Mouse (Mus musculus): ENCODE data around the gene Fbxl7.

Fbxl7 gene

DNA sequence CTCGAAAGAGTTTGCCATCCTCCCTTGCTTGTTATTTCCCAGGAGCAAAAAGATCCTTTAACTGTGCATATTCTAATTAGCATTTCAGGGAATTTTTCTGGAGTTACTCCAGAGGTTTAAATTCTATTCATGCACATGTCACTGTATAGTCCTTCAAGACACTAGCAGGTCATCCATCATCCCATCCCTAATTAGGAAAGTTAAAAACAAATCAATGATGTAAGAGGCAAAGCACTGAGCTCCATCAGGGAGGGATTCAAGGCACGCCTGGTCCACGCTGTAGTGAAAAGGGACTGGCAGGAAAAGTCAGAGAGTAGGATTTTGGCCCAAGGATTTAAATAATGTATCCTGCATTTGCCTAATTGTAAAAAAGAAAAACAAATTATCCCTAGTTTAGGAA lies 202.3 kb downstream of the Fbxl7 start:
- DNase-seq (ENCODE audit: low spot score) = no peak

DNA sequence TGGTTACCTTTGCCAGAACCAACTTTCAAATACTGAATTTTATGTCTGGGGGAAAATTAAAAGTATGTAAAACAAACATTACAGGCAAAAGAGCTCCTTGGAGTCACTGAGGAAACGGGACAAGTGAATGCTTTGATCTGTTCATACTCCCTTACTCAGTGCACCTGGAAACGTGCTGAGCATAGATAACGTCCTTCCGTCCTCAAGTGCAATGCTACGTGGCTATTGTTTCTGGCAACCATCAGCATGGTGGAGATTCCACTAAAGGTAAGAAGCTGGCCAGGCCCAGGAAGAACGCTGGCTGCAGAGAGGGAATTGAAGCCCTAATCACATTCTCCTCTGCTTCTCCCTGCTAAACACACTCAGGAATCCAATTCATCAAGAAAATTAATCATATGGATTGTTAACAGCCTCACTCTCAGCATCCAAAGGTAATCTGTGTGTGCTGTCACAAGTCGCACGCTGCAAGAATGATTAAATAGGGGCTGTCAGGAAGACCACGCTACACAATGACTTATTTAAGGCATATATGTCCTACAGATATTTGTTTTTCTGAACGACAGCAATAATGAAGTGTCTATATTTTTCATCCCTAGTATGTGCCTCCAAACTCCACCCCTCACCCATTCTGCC lies 206.8 kb downstream of the Fbxl7 start:
- no peak for DNase-seq (ENCODE audit: low spot score)

DNA sequence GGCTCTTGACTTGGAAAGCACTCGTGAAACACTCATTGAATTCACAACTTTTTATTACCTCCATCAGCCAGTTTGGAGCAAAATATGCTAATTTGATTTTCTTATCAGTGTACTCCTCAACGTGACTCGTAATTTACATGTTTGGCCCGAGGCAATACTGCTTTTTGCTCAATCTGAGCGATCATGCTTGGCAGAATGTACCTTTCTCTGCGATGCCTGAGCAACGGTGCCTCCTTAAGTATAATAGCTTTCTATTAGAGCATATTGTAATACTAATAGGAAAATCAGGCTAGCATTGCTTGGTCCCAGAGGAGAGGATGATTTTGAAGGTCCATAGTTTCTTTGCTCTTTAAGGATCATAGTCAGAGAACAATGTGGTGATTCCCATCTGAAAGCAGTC lies 207.7 kb downstream of the Fbxl7 start:
- no peak for DNase-seq (ENCODE audit: low spot score)

DNA sequence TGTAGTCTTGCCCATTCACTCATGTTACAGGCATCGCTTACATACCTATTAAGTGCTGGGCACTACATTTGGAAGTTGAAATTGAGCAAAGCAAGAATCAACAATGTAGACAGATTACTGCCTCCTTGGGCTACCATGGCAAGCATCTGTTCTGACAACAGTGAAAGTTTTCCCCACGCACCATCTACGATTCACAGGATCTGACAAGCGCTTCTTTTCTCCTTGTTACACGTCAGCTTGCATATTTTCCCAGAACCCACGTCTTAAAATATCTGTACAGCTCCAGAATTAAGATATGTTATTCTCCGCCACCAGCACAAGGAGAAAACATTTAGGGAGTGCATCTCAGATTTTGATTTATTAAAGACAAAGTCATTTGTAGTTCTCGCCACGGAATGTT lies 213.1 kb downstream of the Fbxl7 start:
- no peak for DNase-seq (ENCODE audit: low spot score)

DNA sequence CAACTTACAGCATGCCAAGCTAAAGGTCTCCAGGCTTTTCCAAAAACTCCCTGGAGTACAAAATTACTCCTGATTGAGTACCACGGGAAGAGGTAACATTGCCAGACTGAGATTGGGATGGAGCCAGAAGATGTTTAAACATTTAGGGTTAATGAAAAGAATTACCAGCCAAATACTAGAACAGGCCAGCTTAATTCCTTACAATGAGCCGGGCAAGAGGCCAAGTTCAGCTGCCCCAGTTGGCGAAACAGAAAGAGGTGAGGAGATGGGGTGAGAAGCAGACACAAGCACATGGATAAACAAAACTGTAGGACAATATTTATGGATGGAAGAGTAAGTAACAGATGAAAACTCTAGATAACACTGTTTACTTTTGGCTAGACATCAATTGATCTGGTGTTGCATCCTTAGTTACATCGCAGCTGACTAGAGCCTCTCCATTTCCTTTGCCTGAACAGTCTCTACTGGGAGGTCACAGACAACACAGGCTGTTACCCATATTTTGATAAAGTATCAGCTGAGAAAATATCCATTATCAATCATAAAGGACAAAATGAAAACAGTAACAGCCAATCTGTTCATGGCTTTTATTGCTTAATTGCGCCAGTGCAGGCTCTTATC lies 222.0 kb downstream of the Fbxl7 start:
- no peak for DNase-seq (ENCODE audit: low spot score)

DNA sequence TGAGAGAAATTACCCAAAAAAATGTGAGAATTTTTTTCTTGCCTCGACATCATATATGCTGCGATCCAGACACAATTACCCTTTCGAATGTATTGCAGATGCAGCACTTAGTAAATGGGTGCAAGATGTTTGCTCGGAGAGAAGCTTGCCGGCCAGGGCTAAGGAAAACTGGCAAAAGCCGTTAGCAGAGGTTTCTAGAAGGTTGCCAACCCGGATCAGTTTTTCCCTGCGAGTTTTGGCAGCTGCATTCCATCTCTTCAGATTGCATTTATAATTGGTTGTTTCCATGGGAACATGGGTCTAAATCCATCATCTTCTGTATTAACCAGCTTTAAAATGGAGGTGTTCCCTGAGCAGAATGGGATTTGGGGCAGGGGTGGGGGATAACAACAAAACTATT lies 240.4 kb downstream of the Fbxl7 start:
- no peak for DNase-seq (ENCODE audit: low spot score)

DNA sequence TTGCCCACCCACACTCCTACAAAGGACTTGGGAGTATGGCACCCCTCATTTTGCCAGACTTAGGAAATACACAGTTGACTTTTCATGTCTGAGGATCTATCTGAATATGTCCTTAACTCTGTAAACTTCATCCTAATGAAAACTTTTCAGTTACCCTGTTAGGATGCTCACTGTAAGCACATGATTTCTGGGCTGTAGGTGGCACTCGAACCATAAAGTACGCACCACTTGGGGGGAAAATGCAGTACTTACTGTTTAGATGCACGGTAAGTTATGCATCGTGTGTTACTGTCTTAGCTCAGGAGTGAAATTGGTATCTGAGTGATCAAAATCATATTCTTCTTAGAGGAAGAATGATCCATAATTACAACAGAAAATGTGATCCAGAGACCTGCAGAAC lies 252.8 kb downstream of the Fbxl7 start:
- no peak for DNase-seq (ENCODE audit: low spot score)

DNA sequence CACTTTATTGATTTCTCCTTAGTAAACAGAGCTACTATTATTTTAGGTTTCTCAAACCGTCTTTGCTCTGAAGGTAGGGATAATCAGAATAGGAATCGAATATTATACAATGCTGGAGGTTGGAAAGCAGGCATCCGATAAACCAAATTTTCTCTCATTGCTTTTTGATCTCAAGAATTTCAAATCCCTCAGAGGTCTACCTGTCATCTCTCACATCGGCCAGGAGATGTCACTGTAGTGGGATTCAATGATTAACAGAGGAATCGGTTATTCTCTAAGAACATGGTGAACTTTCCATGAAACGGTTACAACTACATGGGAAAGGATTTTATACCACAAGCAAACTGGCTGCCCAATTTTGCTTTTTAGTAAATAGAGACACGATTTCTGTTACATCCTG lies 255.7 kb downstream of the Fbxl7 start:
- DNase-seq (ENCODE audit: low spot score) = no peak

DNA sequence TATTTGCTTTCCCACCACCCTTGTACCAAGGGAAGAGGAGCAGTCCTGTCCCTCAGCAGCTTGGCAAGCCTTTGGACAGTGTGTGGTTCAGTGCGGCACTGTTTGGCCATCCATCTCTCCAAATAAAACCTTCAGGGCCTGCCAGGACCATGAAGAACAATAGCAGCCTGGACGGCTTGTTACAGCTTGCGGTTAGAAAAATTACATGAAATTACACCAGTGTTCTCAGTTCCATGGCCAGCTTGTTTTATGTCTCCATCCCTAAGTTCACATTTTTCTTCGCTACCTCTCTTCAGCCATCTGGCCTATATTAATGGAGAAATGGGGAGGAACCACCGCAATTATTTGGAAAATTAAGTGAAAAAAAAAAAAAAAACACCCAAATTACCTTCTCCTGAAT lies 259.8 kb downstream of the Fbxl7 start:
- no peak for DNase-seq (ENCODE audit: low spot score)

DNA sequence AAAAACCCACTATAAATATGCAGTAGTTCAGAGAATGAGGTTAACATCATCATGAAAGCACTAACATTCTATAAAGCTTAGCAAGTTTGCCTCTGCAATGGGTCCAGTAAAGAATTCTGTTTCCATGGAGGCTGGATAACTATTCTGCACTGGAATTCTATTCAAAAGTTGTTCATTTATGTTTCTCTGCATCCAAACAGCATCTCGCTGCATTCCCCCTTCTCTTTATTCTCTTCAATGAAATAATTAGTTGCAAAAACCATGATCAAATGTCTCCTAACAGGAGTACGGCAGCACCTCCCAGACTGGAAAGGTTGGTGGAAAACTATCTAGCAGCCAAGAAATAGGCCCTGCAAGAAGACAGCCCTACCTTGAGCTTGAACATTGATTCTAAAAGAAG lies 267.2 kb downstream of the Fbxl7 start:
- DNase-seq (ENCODE audit: low spot score) = no peak

DNA sequence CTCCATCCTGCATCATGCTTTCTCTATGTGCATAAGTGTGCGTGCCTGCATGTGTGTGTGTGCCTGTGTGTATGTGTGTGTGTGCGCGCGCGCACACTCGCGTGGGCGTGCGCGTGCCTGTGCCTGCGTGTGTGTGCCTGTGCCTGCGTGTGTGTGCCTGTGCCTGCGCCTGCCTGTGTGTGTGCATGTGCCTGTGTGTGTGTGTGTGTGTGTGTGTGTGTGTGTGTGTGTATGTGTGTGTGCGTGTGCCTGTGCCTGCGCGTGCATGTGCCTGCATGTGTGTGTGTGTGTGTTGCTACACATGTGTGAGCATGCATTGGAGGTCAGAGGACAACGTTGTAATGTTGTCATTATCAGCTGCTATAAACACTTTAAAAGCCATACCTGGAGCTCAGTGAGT lies 272.1 kb downstream of the Fbxl7 start:
- no peak for DNase-seq (ENCODE audit: low spot score)

DNA sequence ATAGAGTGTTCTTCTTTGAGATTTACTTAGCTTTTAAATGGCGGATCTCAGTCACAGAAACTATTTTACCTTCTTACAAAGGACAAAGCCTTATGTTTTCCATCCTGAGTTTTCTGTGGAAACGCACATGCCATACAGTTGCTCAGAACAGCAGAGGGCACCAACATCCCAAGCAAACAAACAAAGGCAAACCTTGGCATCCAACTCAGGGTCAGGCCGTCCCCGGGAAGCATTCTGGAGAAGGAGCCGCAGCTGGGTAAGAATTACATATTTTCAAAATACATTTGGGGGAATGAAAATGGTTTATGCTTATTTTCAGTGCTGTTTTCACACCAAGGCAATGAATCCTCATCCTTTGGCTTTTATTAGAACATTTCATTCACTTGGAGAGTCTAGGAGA lies 275.1 kb downstream of the Fbxl7 start:
- DNase-seq (ENCODE audit: low spot score) = no peak

DNA sequence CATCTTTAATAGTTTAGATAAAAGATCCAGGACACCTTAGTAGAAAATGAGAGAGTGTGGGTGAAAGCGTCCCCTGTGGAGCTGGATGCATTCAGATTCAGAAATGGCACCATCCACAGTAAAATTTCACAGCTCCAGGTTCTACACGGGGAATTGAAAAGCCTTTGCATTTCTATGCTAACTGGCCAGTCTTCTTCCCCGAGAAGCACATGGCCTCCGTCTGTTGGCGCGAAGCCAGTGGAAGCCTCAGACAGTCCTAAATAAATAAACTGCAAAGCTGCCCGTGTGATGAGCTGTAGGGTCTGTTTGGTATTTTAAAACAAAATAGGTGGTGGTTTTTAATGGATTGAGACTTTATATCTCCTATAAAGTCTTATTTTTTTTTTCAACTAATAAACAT lies 276.2 kb downstream of the Fbxl7 start:
- DNase-seq (ENCODE audit: low spot score) = no peak

DNA sequence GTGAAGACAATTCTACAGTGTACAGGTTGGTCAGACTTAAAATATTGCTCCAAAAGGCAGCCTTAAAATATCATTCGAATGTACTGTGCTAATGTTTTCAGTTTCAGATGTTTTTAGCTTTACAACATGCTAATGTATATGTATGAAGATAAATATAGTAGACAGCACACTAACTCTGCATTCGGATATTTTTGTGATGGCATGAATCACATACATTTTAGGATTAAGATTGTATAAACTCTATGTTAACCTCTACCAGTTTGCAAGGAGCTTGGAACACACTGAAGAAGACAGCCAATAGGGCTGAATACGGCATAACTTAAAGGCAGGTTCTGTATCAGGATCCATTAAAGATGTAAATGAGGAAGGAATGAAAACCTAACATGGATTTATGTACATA lies 299.1 kb downstream of the Fbxl7 start:
- no peak for DNase-seq (ENCODE audit: low spot score)

DNA sequence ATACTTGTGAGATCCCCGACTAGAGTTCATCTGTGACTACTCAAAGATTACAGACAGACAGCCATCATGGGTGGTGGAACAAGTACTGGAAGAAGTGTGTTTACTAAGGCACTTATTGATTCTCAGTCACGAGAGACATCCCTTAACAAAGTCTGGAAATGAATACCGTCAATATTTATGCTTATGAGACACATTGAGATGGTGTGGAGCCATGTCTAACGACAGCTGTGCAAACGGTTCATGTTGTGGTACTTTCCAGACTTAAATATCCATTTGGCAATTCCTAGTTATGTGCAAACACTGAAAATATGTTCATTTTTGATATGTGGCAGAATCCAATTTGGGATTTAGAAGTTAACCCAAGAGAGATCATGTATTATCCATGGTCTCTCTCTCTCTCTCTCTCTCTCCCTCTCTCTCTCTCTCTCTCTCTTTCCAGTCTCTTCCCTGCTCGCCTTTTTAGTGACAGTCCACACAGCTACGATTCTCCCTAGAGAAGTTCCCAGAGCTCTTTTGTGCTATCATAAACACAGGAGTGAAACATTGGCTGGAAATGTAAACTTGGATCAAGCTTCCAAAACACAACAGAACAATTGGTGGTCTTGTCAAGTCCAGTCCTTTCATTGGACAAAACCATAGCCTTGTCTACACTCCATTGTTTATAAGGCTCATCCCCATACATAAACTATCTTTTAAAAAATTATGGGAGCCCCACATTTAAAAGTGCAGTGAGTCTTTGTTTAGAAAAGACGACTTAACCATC lies 315.3 kb downstream of the Fbxl7 start:
- no peak for DNase-seq (ENCODE audit: low spot score)

DNA sequence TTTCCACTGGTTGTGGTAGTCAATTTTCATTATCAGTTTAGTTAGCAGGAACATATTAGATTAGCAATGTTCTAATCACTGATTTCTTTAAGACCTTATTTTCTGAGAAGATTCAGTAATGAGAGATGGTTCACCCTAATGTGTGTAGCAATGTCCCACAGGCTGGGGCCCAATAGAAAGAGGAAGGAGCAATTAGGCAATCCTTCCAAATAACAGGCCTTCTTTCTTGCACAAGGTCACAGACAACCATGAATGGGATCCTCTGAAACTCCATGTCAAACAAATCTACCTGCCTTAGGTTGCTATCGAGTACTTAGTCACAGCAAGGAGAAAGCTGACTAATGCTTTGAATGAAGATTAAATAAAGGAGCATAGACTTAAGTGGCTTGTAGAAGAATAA lies 316.9 kb downstream of the Fbxl7 start:
- no peak for DNase-seq (ENCODE audit: low spot score)

DNA sequence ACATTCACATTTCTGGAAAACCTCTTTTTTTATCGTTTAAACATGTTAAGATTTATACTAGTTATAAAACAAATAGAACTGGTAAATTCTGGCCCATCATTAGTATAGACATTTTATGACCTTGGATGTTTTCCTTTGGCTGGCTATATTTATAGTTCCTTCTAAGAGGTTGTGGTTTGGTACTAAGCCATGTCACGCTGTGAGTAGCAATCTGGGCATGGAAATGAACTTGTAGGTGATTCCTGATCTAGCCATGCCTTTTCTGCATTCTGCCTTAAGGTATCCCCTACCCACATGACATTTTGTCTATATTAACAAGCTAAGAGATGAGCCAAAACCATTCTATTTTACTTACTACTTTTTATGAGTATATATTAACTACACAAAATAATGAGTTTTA lies 329.3 kb downstream of the Fbxl7 start:
- DNase-seq (ENCODE audit: low spot score) = no peak

DNA sequence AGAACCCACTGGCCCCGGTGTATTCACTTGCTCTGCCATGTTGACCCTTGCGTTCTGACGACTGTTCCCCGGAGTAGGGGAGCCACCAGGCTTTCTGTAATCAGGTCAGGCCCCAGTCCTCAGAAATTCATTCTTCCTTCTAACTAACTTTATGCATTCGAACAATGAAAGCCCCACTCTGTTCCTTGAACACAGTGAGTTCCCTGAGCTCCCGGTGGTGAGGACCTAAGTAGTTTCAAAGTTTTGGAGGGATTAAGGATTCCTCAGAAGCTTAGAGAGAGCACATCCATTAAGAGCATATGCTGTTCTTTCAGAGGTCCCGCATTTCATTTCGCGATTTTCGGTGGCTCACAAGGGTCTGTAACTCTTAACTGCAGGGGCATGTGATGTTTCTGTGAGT lies 341.8 kb downstream of the Fbxl7 start:
- DNase-seq (ENCODE audit: low spot score) = no peak

DNA sequence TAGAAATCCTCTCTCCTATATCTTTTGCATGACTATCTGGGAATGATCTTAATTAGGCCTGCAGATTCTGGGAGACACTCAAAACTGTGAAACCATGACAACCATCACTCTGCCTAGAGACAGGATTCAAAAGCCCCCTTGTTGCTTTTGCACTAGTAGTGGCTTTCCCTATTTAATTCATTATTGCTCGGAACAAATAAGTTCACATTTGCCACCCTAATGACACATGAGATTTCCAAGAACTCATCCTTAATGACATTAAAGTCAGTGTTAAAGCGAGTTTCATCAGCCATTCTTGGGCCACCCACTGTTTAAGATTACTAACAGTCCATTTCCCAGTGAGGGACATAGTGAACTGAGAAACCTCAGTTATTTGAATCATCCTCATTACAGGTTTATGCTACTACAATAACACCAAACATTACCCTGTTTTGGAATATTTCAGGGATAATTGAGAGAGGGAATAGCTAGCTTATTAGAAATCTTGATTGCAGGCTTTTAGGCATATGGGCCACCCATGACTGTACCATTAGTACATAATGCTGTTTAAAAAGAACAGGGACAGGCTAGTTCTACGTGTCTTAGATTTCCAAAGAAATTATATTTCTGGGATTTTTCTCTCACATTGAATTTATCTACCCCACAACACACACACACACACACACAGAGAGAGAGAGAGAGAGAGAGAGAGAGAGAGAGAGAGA lies 361.2 kb downstream of the Fbxl7 start:
- DNase-seq (ENCODE audit: low spot score) = no peak

DNA sequence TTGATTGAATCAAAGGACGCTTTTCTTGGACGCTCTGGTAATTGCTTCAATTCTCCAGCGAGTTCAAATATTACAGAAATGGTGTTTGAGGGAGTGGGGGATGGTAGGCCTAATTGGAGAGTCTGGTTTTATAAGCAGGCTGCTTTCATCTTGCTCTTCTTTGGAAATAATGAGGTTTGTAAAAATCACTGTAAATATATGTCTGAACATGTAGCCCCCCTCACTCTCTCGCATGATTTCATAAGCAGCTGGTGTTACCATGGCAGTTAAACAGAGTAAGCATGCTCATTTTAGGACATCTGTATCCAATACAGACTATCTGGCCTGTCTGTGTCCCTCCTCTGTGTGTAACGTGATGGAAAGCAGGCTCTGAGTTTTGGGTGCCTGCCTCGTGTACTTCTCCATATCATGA lies 376.2 kb downstream of the Fbxl7 start:
- no peak for DNase-seq (ENCODE audit: low spot score)

DNA sequence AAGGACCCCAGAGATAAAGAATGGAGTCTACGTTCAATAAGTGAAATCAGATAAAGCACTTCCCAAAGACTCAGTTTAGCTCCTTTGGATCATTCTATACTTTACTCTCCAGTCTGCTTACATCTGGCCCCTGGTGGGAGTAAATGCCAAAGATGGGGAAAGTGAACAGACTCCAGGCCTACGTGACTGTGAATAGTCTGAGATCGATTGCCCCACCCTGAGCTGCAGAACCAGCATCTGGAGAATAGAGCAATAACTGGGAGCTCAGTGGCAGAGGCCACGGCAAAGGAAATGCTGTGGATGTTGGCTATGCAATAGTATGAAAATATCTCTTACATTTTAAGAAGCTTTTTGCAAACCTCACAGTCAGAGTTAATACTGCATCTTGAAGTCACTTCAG lies 394.4 kb downstream of the Fbxl7 start:
- no peak for DNase-seq (ENCODE audit: low spot score)

All from T-cell, adult 2 months (primary cell).